Mouse (Mus musculus) embryonic fibroblast, embryonic 13.5 days (primary cell): Measurements from ENCODE around the gene Deaf1.

Experiments used
- CTCF ChIP-seq: IDR thresholded peaks from 2 replicates; pipeline ENCODE4 v1.5.1; 2011; ENCODE audit warnings: mild to moderate bottlenecking, control low read depth, low read length, moderate library complexity, borderline replicate concordance; ENCODE audit not compliant: insufficient read depth
- POLR2A ChIP-seq: IDR thresholded peaks from 2 replicates; pipeline ENCODE4 v1.6.1; 2011; ENCODE audit warnings: low read depth, mild to moderate bottlenecking, control low read depth, low read length, moderate library complexity

GRCm38 (mm10) chr7:141256159-141256558 lies 71.3 kb downstream of the Deaf1 start:
- no peak for TF ChIP-seq CTCF
- no peak for TF ChIP-seq POLR2A
